Mouse (Mus musculus) frontal cortex, adult (tissue): ENCODE measurements around the gene Drd4.
A peak's percentile ranks its signal among the peaks of the same experiment; 100 is the strongest.

Experiments used
- ATAC-seq: cut with Nextera tagmentation; 2 replicates; pipeline ENCODE4 v1.9.2; 2017; ENCODE audit warnings: mild to moderate bottlenecking, moderate library complexity, mixed read lengths; ENCODE audit not compliant: low TSS enrichment

Drd4 gene

GRCm38 (mm10) chr7:141335044-141335579 lies 43.3 kb downstream of the Drd4 start:
- ATAC-seq: 0 out of 2 replicates have a peak, but pooled peaks have one; percentile 14

DNA sequence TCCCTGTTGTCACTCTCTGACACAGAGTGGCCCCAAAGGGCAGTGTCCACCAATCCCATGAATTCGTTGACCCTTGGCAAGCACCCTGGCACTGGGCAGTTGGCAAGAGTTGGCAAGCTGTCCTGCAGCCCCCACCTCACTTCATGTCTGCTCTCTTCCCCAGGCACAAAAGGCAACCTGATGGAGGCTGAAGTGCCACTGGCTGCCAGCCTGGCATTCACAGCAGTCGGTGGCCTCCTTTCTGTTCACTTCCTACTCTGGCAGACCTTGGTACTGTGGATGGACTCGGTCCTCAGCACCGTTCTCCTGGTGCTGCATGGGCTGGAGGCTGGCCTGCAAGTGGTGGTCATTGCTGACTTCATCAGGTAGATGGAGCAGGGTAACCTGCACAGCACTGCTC lies 43.9 kb downstream of the Drd4 start:
- peak; percentile 50 for ATAC-seq

DNA sequence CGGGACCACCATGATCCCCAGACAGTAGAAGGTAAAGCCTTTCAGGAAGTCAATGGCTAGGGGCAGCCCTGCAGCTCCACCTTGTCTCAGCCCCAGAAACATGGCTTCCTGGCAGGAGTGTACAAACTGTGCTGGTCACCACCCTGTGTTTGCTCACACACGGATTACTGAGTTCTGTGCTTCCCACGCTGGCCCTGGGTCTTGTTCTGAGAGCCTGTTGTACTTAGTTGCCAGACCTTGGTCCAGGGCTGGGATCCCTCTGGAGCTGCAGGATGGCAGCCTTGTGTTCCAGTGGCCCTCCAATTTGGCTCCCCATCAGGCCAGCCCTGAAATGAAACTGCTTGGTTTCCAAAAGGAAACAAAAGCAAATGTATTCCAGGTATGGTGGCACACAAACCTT lies 44.5 kb downstream of the Drd4 start:
- no peak for ATAC-seq

DNA sequence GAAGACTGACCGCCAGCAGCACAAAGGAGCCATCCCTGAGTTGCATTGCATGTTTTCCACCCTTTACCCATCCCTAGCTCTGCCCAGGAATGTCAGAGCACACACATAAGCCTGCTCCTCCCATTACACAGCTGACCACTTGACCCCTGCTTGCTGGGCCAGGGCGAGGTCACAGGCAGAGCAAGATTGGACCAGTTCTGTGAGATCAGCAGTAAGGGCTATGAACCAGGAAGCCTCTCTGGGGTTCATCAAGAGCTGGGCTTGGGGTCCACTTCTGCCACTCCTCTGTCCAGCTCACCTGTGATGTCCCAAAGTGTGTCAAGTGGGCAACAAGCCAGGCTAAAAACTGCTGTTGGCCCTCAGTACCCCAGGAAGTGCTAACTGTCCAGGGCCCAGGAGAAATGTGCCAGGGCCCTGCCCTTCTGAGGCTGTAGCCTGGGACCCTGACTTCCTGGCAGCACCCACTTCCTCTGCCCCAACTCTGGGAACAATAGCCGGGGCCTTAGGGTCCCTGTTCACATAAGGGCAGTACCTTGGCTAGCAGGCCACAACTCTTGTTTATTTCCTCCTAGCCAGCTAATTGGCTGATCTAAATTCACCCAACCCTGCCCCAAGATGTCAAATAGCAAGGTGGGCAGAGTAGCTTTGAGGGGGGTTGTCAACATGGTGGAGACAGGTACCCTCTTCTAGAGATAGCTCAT lies 46.1 kb downstream of the Drd4 start:
- no peak for ATAC-seq

- no peak for ATAC-seq
Observed at GRCm38 (mm10) chr7:141338576-141339131, 46.8 kb downstream of the Drd4 start, which contains the start of gene Eps8l2. Gene Eps8l2, plus strand, starts transcription at chr7:141338880.

DNA sequence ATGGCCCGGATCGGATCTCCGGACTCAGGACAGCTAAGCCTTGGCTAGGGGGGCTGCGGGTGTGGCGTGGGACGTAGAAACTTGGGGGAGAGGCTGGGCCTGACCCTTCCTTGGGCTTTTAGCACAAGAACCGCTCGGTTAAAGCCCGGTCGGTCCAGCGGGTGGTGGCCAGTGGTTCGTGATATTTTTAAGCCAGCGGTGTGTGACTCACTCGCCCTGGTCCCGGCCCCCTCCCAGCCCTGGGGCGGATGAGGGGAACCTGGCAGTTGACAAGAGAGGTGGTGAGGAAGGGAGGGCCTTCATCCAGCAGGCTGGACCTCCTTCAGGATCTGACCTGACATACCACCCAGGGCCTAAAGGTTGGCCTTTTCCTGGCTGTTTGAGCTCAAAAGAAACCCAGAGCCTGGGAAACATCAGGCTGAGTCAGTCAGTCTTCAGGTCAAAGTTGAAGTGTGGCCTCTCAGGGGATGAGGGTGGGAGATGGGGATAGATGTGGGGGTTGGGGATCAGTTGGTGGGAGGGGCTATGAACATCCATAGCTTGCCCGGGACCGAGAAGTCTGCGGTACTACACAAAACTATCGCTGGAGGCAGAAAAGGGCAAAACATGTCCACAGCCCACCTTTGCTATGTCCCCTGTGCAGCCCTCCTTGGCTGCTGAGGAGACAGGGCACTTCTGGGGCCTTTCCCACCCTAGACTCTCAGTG lies 47.6 kb downstream of the Drd4 start:
- ATAC-seq: no peak

DNA sequence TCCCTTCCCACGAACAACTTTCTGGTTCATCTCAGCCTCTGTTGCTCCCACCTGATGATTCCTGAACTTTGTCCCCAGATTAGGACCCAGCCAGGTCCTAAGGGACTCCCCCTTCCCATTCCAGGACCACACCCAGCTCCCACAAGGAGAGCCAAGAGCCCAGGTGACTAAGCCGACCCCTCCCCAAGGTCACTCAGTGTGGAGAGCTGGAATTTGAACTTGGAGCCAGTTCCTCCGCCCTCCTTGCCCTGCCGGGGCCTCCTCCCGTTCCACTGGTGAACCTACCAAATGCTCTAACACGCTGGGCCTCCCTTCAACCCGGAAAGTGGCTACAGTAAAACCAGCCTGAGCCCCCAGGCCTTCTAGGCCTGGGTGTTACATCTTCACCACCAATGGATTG lies 48.2 kb downstream of the Drd4 start:
- ATAC-seq: no peak

GRCm38 (mm10) chr7:141340476-141340875 lies 48.7 kb downstream of the Drd4 start:
- no peak for ATAC-seq

DNA sequence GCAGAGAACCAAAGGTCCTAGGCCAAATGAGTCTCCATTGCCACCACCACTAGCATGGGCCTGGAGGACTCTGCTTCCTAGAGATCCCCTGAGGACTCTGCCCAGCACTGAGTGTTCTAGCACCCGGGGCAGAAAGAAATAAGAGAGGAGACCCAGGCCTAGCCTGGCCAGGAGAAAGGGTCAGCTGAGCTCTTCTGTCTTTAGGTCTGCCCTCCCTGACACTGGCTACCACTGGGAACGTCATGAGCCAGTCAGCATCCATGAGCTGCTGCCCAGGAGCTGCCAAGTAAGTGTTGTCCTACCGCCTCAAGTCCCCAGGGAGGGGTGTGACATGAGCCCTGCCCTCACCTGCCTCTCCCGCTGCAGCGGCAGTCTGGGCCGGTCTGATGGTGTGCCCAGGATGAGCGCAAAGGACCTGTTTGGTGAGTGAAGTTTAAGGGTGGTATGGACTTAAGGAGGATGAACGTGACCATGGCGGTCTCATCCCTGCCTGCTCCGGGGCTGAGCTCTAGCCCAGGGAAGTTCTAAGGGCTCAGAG lies 50.0 kb downstream of the Drd4 start:
- no peak for ATAC-seq

- ATAC-seq: no peak
Observed at GRCm38 (mm10) chr7:141343230-141343629, 51.4 kb downstream of the Drd4 start.

- no peak for ATAC-seq
Observed at GRCm38 (mm10) chr7:141343696-141344095, 51.9 kb downstream of the Drd4 start.

DNA sequence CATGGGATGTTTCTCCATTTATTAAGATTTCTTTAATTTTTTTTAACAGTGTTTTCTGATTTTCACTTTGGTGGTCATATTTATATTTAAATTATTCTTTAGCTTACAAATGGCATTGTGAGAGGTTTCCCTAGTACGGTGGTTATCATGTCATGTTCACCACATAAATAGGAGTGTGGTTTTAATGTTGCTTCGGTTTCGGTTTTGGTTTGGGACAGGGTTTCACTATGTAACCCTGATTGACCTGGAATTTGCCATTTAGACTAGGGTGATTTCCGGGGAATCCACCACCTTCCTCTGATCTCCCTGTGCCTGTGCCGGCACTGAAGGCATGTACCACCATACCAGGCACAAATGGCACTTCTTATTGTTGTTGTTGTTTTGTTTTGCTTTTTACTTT lies 53.0 kb downstream of the Drd4 start:
- no peak for ATAC-seq
